Mouse (Mus musculus) bone marrow macrophage, adult 2 months (primary cell): ENCODE data around the gene Ifit1bl2.

Experiments
- CTCF ChIP-seq: IDR thresholded peaks from 2 replicates; pipeline ENCODE4 v1.5.1; 2012; ENCODE audit warnings: low read depth, mild to moderate bottlenecking, low read length, moderate library complexity
- POLR2A ChIP-seq: IDR thresholded peaks from 2 replicates; pipeline ENCODE4 v1.6.1; 2012; ENCODE audit warnings: mild to moderate bottlenecking, low read depth, low read length, borderline replicate concordance

DNA sequence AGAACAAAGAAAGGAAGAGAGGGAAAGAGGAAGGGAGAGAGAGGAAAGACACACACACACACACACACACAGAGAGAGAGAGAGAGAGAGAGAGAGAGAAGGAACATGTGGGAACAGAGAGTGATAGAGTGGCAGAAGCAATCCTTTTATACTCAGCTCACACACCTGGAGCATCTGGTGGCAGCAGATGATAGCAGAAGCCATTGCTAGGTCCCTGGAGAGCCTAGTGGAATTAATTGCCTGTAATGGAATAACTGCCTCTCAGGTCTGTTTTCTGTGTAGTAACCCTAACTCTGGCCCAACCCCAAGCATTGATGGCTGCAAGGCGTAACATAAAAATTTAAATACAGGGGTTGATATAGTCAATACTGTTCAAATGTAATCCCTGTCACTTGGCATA, 69.5 kb downstream of the Ifit1bl2 start:
- TF ChIP-seq CTCF (no peak), POLR2A (no peak)
